Mouse (Mus musculus): ENCODE data around the gene Mmp23. TPM values are rescaled to one million over a fixed set of nuclear protein-coding genes. Genes with fewer than 3 reads are reported as not detected.

The Mmp23 gene
- total RNA-seq, 2 experiments from 2014 or later, result 18.3 to 22.2 TPM

GRCm38 (mm10) chr4:155601091-155601996 is 51.8 kb downstream of the Mmp23 start, which contains the start of gene Slc35e2:
Slc35e2 (plus strand) TSS chr4:155601416.
- peak; percentile 97 for DNase-seq

Other genes with a start within 250 kb of the Mmp23 start
- 1 to 10 TPM; 1.2 TPM for gene Cfap74, start 244.2 kb downstream of the Mmp23 start, total RNA-seq (2021)
- gene Tmem52, start 184.3 kb downstream of the Mmp23 start, total RNA-seq (2021), result 100 to 1,000 TPM; 122 to 216 TPM
- gene Gnb1, start 162.0 kb downstream of the Mmp23 start, total RNA-seq (2021), result 100 to 1,000 TPM; 156 to 177 TPM
- gene Nadk, start 91.0 kb downstream of the Mmp23 start, total RNA-seq (2021), result 10 to 100 TPM; 20.8 to 25.2 TPM
- 1 to 10 TPM; 6.5 to 8.6 TPM for gene Slc35e2, start 52.0 kb downstream of the Mmp23 start, total RNA-seq (2021)
- gene Cdk11b, start 28.5 kb downstream of the Mmp23 start, total RNA-seq (2021), result 10 to 100 TPM; 24.4 to 33.1 TPM
- not detected for gene Gm10563, start 8.0 kb downstream of the Mmp23 start, total RNA-seq (2021)
- 10 to 100 TPM; 13.2 to 16.8 TPM for gene Mib2, start 15.8 kb upstream of the Mmp23 start, total RNA-seq (2021)
- gene Fndc10, start 41.0 kb upstream of the Mmp23 start, total RNA-seq (2021), result 1 to 10 TPM; 5.8 to 7.9 TPM
- gene Ssu72, start 51.4 kb upstream of the Mmp23 start, total RNA-seq (2021), result 10 to 100 TPM; 50.8 to 51.4 TPM
- gene Tmem240, start 81.4 kb upstream of the Mmp23 start, total RNA-seq (2021), result 1 to 10 TPM in 1 of 2 experiments, under 1 TPM in 1; 0.49 to 1.0 TPM
- gene Atad3a, start 107.7 kb upstream of the Mmp23 start, total RNA-seq (2021), result 10 to 100 TPM; 30.4 to 39.3 TPM
- 10 to 100 TPM; 16.8 to 21.5 TPM for gene Vwa1, start 121.3 kb upstream of the Mmp23 start, total RNA-seq (2021)
- 1 to 10 TPM; 2.4 to 4.0 TPM for gene Tmem88b, start 132.5 kb upstream of the Mmp23 start, total RNA-seq (2021)
- not detected for gene Ankrd65, start 137.1 kb upstream of the Mmp23 start, total RNA-seq (2021)
- 10 to 100 TPM; 56.6 to 58.0 TPM for gene Mrpl20, start 149.5 kb upstream of the Mmp23 start, total RNA-seq (2021)
- 10 to 100 TPM; 31.0 to 47.8 TPM for gene Ccnl2, start 159.1 kb upstream of the Mmp23 start, total RNA-seq (2021)
- gene Aurkaip1, start 177.9 kb upstream of the Mmp23 start, total RNA-seq (2021), result 10 to 100 TPM; 85.0 to 93.2 TPM
- 100 to 1,000 TPM; 112 to 136 TPM for gene Mxra8, start 186.3 kb upstream of the Mmp23 start, total RNA-seq (2021)
- 10 to 100 TPM; 96.4 to 99.6 TPM for gene Dvl1, start 194.0 kb upstream of the Mmp23 start, total RNA-seq (2021)
- under 1 TPM; 0.11 to 0.26 TPM for gene Tas1r3, start 210.0 kb upstream of the Mmp23 start, total RNA-seq (2021)
- 10 to 100 TPM; 13.6 to 20.5 TPM for gene Cptp, start 216.1 kb upstream of the Mmp23 start, total RNA-seq (2021)
- 10 to 100 TPM; 18.9 to 21.7 TPM for gene Ints11, start 216.2 kb upstream of the Mmp23 start, total RNA-seq (2021)
- gene Pusl1, start 238.4 kb upstream of the Mmp23 start, total RNA-seq (2021), result 10 to 100 TPM; 16.9 to 23.6 TPM
- gene Acap3, start 238.4 kb upstream of the Mmp23 start, total RNA-seq (2021), result 10 to 100 TPM; 13.8 to 23.1 TPM